Mouse (Mus musculus) mammary gland, adult 2 months (tissue): ENCODE measurements around the gene Phactr3. TPM values are rescaled to one million over a fixed set of nuclear protein-coding genes. Genes with fewer than 3 reads are reported as not detected.

Experiments used
- polyA plus RNA-seq: library from polyadenylated mRNA; depleted of rRNA; stranded (reverse); fragments of >200 nt; gene quantifications from 2 replicates; pipeline ENCODE4 v1.2.3, GENCODE M21; 2012; ENCODE audit warnings: low replicate concordance; rRNA removed

Phactr3 gene
- polyA plus RNA-seq, result 0.22 TPM in 1 of 2 replicates, not detected in the other

GRCm38 (mm10) chr2:178118801-178119560 lies at the start of gene Phactr3:
TSS of gene Phactr3 (plus strand) at chr2:178118975.

GRCm38 (mm10) chr2:178078166-178078717 lies 40.5 kb upstream of the Phactr3 start, which contains the start of gene Zfp931:
TSS of gene Zfp931 (minus strand) at chr2:178078476.

Other genes with a start within 250 kb of the Phactr3 start
- gene Gm14327, start 221.9 kb upstream of the Phactr3 start, polyA plus RNA-seq, result 0.33 and 1.5 TPM in 2 replicates
- gene Zfp972, start 193.4 kb upstream of the Phactr3 start, polyA plus RNA-seq, result not detected in 2 replicates
- gene Gm14326, start 161.7 kb upstream of the Phactr3 start, polyA plus RNA-seq, result 0.55 and 5.8 TPM in 2 replicates
- 0.22 and 1.8 TPM in 2 replicates for gene Zfp971, start 95.7 kb upstream of the Phactr3 start, polyA plus RNA-seq
- gene Zfp931, start 40.5 kb upstream of the Phactr3 start, polyA plus RNA-seq, result 0.66 and 2.8 TPM in 2 replicates